Mouse (Mus musculus) G1E (cell line): Measurements from ENCODE around the gene Gsn. TPM values are rescaled to one million over a fixed set of nuclear protein-coding genes. Genes with fewer than 3 reads are reported as not detected.

Experiments used
- ATAC-seq: 2 replicates; pipeline ENCODE4 v1.8.0; 2016; ENCODE audit warnings: mild to moderate bottlenecking; ENCODE audit not compliant: insufficient number of reproducible peaks, poor library complexity, low FRiP score, severe bottlenecking; ENCODE audit errors: extremely low read depth
- DNase-seq: peaks from one replicate; pipeline ENCODE4 v3.0.0; 2012; ENCODE audit warnings: low spot score
- H3K27me3 ChIP-seq: 2 replicates; pipeline ENCODE4 v1.6.1; 2012; ENCODE audit warnings: mild to moderate bottlenecking, low read length, inconsistent platforms; ENCODE audit not compliant: insufficient read depth
- H3K36me3 ChIP-seq: replicated peaks from 2 replicates; pipeline ENCODE3; 2012; ENCODE audit warnings: mild to moderate bottlenecking, inconsistent platforms
- H3K4me1 ChIP-seq: 2 replicates; pipeline ENCODE4 v1.6.1; 2012; ENCODE audit warnings: low read depth, low read length, inconsistent platforms, mixed read lengths; ENCODE audit not compliant: insufficient read depth
- H3K4me3 ChIP-seq: 2 replicates; pipeline ENCODE4 v1.5.1; 2012; ENCODE audit warnings: low read depth, mild to moderate bottlenecking, inconsistent platforms, low read length, moderate library complexity, mixed read lengths
- H3K9me3 ChIP-seq: replicated peaks from 2 replicates; pipeline ENCODE4 v1.6.1; 2012; ENCODE audit warnings: inconsistent platforms
- CTCF ChIP-seq: IDR thresholded peaks from 2 replicates; pipeline ENCODE4 v1.5.1; 2012; ENCODE audit warnings: low read depth, low read length, inconsistent platforms, mixed read lengths
- GATA1 ChIP-seq: IDR thresholded peaks from 2 replicates; pipeline ENCODE4 v1.6.1; 2012; ENCODE audit warnings: borderline replicate concordance, low read length, inconsistent platforms, mixed read lengths
- GATA2 ChIP-seq: IDR thresholded peaks from 2 replicates; pipeline ENCODE4 v1.6.1; 2012; ENCODE audit warnings: low read depth, low read length, inconsistent platforms, borderline replicate concordance
- POLR2AphosphoS5 ChIP-seq: IDR thresholded peaks from 2 replicates; pipeline ENCODE4 v1.6.1; 2012; ENCODE audit warnings: low read depth, low read length, inconsistent platforms; ENCODE audit not compliant: insufficient replicate concordance
- TAL1 ChIP-seq: conservative IDR thresholded peaks from 2 replicates; pipeline ENCODE4 v1.6.1; 2012; ENCODE audit warnings: low read depth, low read length, inconsistent platforms, mixed read lengths
- polyA plus RNA-seq: library from polyadenylated mRNA; stranded (reverse); fragments of >175 nt; gene quantifications from 2 replicates; pipeline ENCODE4 v1.2.3, GENCODE M21; 2012
- total RNA-seq, 2 experiments: library from RNA; stranded (forward) in 1 of 2; stranded (reverse) in 1 of 2; fragments of 200-1000 nt in 1 of 2; fragments of >200 nt in 1 of 2; fragmentation: Nextera tagmentation in 1 of 2; gene quantifications; 2 replicates each; pipeline ENCODE4 v1.2.3; 2014 to 2017

Gsn gene
- total and polyA plus RNA-seq, 3 experiments = 11.1 to 22.3 (median 18.3) TPM

GRCm38 (mm10) chr2:35293291-35293690 lies 37.1 kb downstream of the Gsn start:
- ATAC-seq = no peak
- peaks cover 11% of the 10 kb centered on the region; the same call in 1 of the 2 replicates for H3K4me1 ChIP-seq
- no peaks in the 10 kb centered on the region for H3K9me3 ChIP-seq
- no peak for TF ChIP-seq GATA1
- no peak for TF ChIP-seq GATA2
- TF ChIP-seq POLR2AphosphoS5 = no peak
- no peak for TF ChIP-seq TAL1
- TF ChIP-seq CTCF = no peak
- H3K27me3 ChIP-seq = peaks cover 51% of the 10 kb centered on the region
- H3K36me3 ChIP-seq = no peaks in the 10 kb centered on the region
- H3K4me3 ChIP-seq = no peak overlapping the region
- no peak for DNase-seq

GRCm38 (mm10) chr2:35297703-35298332 lies 41.6 kb downstream of the Gsn start:
- ATAC-seq (peak; percentile 45; the same call in 1 of the 2 replicates), DNase-seq (peak; percentile 67)
- no peak overlapping the region for H3K4me3 ChIP-seq
- no peaks in the 10 kb centered on the region for H3K9me3 ChIP-seq
- no peaks in the 10 kb centered on the region for H3K36me3 ChIP-seq
- peaks cover 12% of the 10 kb centered on the region; the same call in 1 of the 2 replicates for H3K4me1 ChIP-seq
- TF ChIP-seq CTCF (peak; percentile 97), TAL1 (no peak), GATA1 (no peak)
- peaks cover 51% of the 10 kb centered on the region for H3K27me3 ChIP-seq

- DNase-seq = no peak
- Histone ChIP-seq H3K27me3 (peaks cover 59% of the 10 kb centered on the region), H3K4me1 (peaks cover 12% of the 10 kb centered on the region; the same call in 1 of the 2 replicates), H3K4me3 (no peak overlapping the region), H3K36me3 (no peaks in the 10 kb centered on the region), H3K9me3 (no peaks in the 10 kb centered on the region)
- ATAC-seq = no peak
- no peak for TF ChIP-seq TAL1
- no peak for TF ChIP-seq GATA1
- TF ChIP-seq POLR2AphosphoS5 = no peak
- TF ChIP-seq CTCF = no peak
- no peak for TF ChIP-seq GATA2
These were observed 43.3 kb downstream of the Gsn start for GRCm38 (mm10) chr2:35299437-35299836.

DNA sequence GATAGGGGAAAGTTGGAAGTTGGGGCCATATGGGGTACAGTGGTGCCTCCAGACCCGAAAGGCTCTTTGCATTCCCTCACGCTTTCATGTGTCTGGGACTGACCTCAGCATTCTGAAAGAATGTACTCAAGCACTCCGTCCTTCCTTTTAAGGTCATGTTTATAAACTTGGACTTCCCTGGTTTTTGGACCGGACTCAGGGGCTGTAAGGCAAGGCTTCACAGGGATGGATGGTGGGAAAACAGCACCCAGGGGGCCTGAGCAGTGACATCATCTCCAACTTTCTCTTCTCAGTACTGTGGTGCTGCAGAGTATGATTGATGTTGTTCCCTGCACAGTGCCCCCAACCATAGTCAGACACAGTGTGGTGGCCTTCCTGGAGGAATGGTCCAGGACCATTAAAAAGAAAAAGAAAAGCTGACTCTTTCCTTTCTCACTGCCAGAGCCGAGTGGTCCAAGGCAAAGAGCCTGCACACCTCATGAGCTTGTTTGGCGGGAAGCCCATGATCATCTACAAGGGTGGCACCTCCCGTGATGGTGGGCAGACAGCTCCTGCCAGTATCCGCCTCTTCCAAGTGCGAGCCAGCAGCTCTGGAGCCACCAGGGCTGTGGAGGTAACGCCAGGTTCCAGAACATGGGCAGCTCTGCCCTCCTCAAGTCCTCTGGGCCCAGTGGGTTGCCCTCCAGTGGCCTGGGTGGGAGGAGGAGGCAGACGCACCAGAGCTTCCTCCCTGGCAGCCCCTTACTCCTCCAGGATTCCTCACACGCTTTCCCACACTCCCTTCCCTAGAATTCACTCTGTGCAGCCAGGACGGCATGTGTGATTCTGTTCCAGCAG lies 46.1 kb downstream of the Gsn start:
- H3K27me3 ChIP-seq = peaks cover 58% of the 10 kb centered on the region
- TF ChIP-seq TAL1 = no peak
- TF ChIP-seq POLR2AphosphoS5 = no peak
- no peak for TF ChIP-seq GATA2
- TF ChIP-seq CTCF = no peak
- TF ChIP-seq GATA1 = no peak
- no peaks in the 10 kb centered on the region for H3K9me3 ChIP-seq
- no peak for ATAC-seq
- H3K4me1 ChIP-seq = peaks cover 10% of the 10 kb centered on the region; the same call in 1 of the 2 replicates
- H3K36me3 ChIP-seq = no peaks in the 10 kb centered on the region
- H3K4me3 ChIP-seq = no peak overlapping the region
- DNase-seq = no peak

DNA sequence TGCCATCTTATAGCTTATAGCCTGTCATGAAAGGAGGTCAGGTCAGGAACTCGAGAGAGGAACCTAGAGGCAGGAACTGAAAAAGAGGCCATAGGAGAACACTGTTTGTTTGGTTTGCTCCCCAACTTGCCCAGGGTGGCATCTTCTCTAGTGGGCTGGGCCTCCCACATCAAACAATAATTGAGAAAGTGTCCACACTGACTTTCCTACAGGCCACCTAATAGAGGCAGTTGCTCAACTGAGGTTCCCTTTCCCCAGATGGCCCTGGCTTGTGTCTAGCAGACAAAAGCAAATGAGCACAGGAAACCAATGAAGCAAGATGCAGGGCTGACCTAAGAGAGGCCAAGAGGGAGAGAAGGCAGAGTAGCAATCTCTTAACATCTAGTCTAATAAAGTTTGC lies 52.0 kb downstream of the Gsn start:
- Histone ChIP-seq H3K4me1 (no peaks in the 10 kb centered on the region; the same call in 1 of the 2 replicates), H3K36me3 (no peaks in the 10 kb centered on the region), H3K9me3 (no peaks in the 10 kb centered on the region), H3K27me3 (peaks cover 61% of the 10 kb centered on the region), H3K4me3 (no peak overlapping the region)
- TF ChIP-seq POLR2AphosphoS5 = no peak
- no peak for TF ChIP-seq TAL1
- no peak for TF ChIP-seq GATA1
- TF ChIP-seq GATA2 = no peak
- no peak for TF ChIP-seq CTCF
- ATAC-seq (no peak), DNase-seq (no peak)

DNA sequence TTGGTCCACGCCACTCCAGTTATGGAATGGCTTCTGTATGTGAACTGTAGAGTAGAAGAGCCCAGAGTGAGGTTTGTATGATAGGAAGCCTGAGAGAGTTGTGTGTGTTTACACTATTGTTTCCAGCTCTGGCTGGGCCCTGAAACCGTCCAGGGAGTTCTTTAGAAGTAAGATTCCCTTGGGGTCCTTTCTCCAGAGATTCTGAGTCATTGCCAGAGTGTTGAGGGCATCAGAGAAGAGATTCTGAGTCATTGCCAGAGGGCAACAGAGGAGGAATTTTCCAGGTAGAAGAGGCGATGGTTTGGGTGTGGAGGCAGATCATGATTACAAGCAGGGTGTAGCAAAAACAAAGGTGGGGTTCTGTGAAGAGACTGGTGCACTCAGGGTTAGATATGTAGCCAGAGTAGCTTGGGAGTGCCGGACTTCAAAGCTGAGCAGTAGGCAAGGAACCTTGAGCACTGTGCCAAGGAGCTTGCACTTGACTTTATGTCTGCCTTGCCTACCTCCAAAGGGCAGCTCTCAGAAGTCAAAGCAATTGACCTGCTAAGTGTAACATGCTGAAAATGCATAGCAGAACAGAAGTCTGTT lies 53.8 kb downstream of the Gsn start:
- no peak for TF ChIP-seq TAL1
- TF ChIP-seq POLR2AphosphoS5 = no peak
- no peak for TF ChIP-seq CTCF
- no peak for TF ChIP-seq GATA1
- TF ChIP-seq GATA2 = no peak
- no peak for ATAC-seq
- H3K27me3 ChIP-seq = peaks cover 45% of the 10 kb centered on the region
- H3K9me3 ChIP-seq = no peaks in the 10 kb centered on the region
- H3K36me3 ChIP-seq = peaks cover 2% of the 10 kb centered on the region
- no peak overlapping the region for H3K4me3 ChIP-seq
- no peak for DNase-seq
- no peaks in the 10 kb centered on the region for H3K4me1 ChIP-seq
